Mouse (Mus musculus) megakaryocyte, adult 5-6 weeks (primary cell): ENCODE results near the gene Lima1. TPM values are rescaled to one million over a fixed set of nuclear protein-coding genes. Genes with fewer than 3 reads are reported as not detected.
"Not testable (repeated sequence)": the region's sequence is repeated elsewhere in the genome, so short reads cannot be mapped to it uniquely, and the experiment has no call there.

ENCODE experiments used
- ATAC-seq: 2 replicates; pipeline ENCODE4 v1.8.0; 2016; ENCODE audit warnings: mild to moderate bottlenecking, inconsistent platforms; ENCODE audit not compliant: poor library complexity, severe bottlenecking
- total RNA-seq, 2 experiments: library from RNA; stranded (forward) in 1 of 2; stranded (reverse) in 1 of 2; fragments of 153-499, 151-499 nt in 1 of 2; fragments of 221-1000, 200-1000 nt in 1 of 2; gene quantifications; 2 replicates each; pipeline versions ENCODE4 v1.2.3 to v1.2.4; 2015 to 2017

Gene Lima1
- total RNA-seq (2015), result 17.7 and 22.6 TPM in 2 replicates
- 27.1 and 37.8 TPM in 2 replicates for total RNA-seq (2017)

GRCm38 (mm10) chr15:99875334-99875869, at the start of gene Lima1:
TSS of gene Lima1 (minus strand) at chr15:99875456.
- ATAC-seq, result peak; percentile 99

GRCm38 (mm10) chr15:99919601-99920158, 44.4 kb upstream of the Lima1 start:
- ATAC-seq, result no peak

- no peak for ATAC-seq
Measured at GRCm38 (mm10) chr15:99917264-99917663, 42.0 kb upstream of the Lima1 start.

DNA sequence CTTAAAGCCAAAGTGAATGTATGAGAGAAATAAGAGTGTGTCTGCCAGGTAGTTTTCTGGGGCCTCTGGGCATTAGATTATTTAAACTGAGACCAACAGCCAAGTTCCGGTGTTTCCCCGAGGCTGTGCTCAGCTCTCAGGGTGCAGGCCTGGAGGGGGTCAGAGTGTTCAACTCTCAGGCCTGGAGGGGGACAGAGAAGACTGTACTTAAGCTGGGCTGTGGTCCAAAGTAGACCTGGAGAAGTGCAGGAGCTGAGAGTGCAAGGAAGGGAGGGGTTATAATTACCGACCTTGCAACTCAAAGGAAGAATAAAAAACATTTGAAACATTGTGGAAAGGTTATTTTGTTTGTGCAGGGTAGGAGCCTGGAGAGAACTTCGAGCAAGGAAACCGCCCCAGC, 39.4 kb upstream of the Lima1 start:
- no peak for ATAC-seq

- no peak for ATAC-seq
Measured at GRCm38 (mm10) chr15:99911785-99912184, 36.5 kb upstream of the Lima1 start.

GRCm38 (mm10) chr15:99909339-99909996, 34.2 kb upstream of the Lima1 start:
- ATAC-seq, result 0 out of 2 replicates have a peak, but pooled peaks have one; percentile 49

DNA sequence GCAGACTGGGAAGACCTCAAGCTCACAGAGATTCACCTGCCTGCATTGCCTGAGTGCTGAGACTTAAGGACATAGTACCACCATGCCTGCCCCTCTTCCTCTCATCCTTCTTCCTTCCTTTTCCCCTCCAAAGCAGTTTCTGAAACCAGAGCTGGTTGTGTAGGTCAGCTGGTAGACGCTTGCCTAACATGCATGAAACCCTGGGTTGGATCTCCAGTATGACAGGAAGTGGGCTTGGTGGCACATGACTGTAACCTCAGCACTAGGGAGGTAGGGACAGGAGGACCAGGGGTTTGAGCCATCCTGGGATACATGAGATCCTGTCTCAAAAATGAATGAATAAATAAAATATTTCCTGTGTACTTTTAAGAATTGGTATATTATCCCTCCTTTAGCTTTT, 32.3 kb upstream of the Lima1 start:
- no peak for ATAC-seq

DNA sequence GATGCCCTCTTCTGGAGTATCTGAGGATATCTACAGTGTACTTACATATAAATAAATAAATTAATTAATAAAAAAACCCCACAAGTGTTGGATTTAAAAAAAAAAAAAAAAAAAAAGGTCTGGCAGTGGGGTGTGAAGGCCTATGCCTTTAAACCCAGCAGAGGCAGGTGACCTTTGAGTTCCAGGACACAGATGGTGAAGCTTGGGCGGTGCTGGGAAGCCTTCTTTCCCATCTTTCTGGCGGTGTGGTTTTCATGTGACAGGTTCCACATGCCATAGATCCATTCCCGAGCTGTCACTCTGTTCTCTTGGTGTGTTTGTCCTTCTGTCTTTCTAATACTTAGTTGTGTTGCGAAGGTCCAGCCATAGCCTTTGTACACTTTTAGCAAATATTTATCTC, 31.8 kb upstream of the Lima1 start:
- ATAC-seq, result no peak

- ATAC-seq, result no peak
Measured at GRCm38 (mm10) chr15:99904841-99905240, 29.6 kb upstream of the Lima1 start.

GRCm38 (mm10) chr15:99904333-99904732, 29.1 kb upstream of the Lima1 start:
- ATAC-seq, result peak; percentile 66

DNA sequence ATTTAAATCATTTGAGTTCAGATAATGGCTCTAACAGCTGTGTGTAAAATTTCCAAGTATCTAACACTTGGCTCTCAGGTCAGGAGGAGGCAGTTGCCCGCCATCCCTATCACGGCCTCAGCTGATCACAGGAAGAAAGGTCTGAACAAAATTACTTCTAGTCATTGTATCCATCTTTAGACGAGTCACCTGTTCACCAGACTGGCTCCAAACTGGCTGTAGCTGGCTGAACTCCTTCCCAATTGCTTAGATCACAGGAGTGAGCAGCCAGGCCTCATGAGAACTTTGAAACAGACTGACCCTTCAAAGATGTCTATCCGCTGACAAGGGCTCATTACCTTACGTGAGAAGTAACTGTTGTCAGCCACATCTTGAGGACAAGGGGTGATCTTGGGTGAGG, 28.0 kb upstream of the Lima1 start:
- no peak for ATAC-seq

- ATAC-seq, result no peak
Measured at GRCm38 (mm10) chr15:99902786-99903185, 27.5 kb upstream of the Lima1 start.

DNA sequence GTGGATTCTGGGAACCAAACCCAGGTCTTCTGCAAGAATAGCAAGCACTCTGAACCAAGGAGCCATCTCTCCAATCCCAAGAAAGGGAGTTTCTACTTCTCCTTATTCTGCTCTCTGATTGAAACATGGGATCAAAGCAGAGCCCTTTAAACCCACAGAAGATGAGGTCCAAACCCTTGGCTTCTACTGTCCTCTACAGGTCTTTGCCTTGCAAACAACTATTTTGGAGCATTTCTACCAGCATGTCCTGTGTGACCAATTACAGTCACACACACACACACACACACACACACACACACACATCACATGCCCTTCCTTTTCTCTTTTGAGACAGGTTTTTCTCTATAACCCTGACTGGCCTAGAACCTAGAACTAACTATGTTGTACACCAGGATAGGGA, 21.4 kb upstream of the Lima1 start:
- ATAC-seq, result no peak

DNA sequence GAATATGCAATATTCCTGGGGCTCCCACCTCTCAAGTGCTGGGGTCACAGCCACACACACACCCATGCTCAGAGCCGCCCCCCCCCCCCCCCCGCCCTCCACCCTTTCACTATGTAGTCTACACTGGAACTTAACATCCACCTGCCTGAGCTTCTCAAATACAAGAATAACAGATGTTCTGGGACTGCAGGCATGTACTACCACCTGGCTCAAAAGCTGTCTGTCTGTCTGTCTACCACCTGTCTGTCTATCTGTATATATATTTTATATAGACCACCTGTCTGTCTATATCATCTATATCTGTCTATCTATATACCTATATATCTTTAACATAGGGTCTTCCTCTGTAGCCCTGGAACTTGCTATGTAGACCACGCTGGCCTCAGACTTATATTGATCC, 16.1 kb upstream of the Lima1 start:
- ATAC-seq, result no peak

DNA sequence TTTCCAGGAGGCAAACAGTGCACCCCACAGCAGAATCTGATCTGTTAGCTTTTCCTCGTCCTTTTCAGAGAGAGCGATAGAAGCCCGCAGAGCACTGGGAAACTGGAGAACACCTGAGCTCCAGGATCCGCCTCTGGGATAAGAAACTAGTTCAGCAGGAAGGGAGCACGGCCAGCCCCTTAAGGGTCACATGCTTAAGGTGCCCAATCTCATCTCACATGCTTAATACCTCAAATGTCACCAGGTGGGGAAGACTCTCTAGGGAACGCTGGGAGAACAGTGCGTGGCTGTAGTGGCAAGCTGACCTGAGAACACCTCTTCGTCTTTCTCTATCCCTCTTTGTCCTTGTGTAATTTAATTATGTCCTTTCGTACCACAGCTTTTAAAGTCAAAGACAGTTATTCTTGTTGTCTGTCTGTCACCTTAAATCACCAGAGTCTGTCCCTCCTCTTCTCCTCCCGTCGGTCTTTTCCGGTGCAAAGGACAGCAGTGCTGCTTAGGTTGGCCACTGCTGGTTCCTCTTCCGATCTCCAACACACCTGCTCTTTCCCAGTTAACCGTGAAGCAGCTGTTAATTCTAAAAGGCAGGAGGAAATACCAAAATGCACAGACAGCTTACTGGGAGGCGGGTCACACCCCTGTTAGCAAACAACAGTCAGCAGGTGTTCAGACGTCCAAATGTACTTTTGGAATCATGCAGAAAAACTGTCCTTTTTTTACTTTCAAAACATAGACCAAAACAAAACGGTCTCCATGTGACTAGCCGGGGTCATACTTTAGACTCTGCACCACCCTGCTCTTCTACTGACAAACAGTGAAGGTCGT, 15.4 kb upstream of the Lima1 start:
- no peak for ATAC-seq

GRCm38 (mm10) chr15:99889275-99889874, 14.1 kb upstream of the Lima1 start:
- ATAC-seq, result no peak

- ATAC-seq, result not testable (repeated sequence)
Measured at GRCm38 (mm10) chr15:99887130-99887529, 11.9 kb upstream of the Lima1 start.

DNA sequence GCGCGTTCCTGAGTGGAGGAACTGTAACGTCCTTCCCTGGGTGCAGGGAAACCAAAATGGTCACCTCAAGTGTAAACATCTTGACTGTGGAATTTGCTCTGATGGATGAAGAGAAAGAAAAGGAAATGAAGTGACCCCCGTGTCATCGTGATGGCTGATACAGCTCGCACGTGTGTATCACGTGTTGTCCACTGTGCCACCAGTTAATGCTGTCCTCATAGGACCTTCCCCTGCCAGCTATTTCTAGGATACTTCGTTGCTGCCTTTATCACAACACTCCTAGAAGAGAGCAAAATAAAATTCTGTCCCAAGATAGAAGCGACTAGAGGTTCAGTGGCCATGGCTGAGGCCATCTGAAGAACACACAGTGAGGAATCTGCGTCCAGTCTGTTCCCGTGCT, 8.8 kb upstream of the Lima1 start:
- no peak for ATAC-seq

DNA sequence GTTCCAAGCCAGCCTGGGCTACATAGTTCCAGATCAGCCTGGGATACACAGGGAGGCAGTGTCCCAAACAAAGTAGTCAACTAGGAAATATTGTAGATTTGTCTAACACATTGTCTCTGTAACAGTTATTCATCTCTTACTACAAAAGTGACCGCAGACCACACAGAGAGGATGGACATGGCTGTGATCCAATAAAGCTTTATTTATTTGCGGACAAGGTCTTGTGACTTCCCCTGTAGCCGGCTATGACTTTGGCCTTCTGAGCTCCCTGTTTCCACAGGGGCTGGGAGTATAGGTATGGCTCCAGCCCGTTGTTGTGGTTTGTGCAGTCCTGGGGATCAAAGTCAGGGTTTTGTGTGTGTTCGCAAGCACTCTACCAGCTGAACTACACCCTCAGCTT, 3.3 kb upstream of the Lima1 start:
- ATAC-seq, result no peak

DNA sequence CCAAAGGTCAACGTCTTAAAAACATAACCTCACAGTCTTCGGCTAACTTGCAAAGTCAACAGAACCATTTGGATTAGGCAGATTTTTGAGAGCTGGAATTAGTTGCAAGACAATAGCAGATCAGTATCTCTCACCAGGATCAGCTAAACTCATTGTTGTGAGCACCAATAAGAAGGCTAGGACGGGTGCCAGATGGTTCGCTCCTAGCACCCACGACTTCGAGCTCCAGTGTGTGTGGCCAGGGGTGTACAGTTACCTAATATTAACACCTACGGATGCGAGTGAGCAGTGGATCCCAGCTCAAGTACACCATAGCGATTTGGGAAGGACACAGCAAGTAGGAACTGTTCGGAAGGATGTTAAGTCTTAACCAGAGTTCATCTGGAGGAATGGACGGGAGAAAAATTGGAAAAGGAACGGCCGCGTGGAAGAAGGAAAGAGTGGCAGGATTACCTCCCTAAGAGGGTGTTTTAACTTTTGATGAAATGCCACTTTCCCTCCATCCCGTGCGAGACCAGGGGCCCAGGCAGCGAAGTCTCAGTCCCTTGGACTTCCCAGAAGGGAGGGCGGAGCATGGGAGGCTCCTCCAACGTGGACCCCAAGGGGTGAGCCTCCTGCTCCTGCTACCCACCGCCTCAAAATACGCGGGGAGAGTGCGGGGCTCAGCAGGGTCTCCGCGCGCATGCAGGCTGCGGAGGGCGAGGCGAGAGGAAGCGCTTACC, 483 bp downstream of the Lima1 start:
- peak; percentile 18 for ATAC-seq

GRCm38 (mm10) chr15:99872543-99872942, 2.7 kb downstream of the Lima1 start:
- ATAC-seq, result no peak
